Mouse (Mus musculus) testis, adult 2 months (tissue): Measurements from ENCODE around the gene Snd1.

Experiments used
- CTCF ChIP-seq: fragments of 200-500 bp; IDR thresholded peaks from 2 replicates; pipeline ENCODE4 v1.5.1; 2012; ENCODE audit warnings: low read depth, mild to moderate bottlenecking, inconsistent platforms, low read length, moderate library complexity; ENCODE audit not compliant: control insufficient read depth, insufficient read depth, insufficient replicate concordance
- POLR2A ChIP-seq: fragments of 200-500 bp; IDR thresholded peaks from 2 replicates; pipeline ENCODE4 v1.6.1; 2012; ENCODE audit warnings: low read depth, mild to moderate bottlenecking, inconsistent platforms, low read length, moderate library complexity; ENCODE audit not compliant: control insufficient read depth

- TF ChIP-seq CTCF: no peak
- TF ChIP-seq POLR2A: no peak
Measured at GRCm38 (mm10) chr6:28480752-28481492, 6.0 kb downstream of the Snd1 start.
